In genomic region chr9:59278694-59279093, GRCm38 (mm10) we compare ENCODE assay signal across 33 mouse cellular contexts.
"Had no signal": no experiment of that assay in that cellular context is flagged by ENCODE, and none has a peak within 500 bp of the region (broad histone marks: within the 10 kb centered on the region; RNA-seq: fewer than 3 reads in every experiment).

No protein-coding gene starts in this region.

- H3K9me3 ChIP-seq: heart, embryonic 12.5 days; heart, embryonic 13.5 days; heart, embryonic 15.5 days; hindbrain, embryonic 10.5 days; hindbrain, embryonic 12.5 days; hindbrain, embryonic 13.5 days; hindbrain, embryonic 15.5 days; intestine, embryonic 15.5 days; kidney, embryonic 15.5 days had no signal

- H3K4me3 ChIP-seq: heart, embryonic 12.5 days; heart, embryonic 13.5 days; heart, embryonic 15.5 days; hindbrain, embryonic 10.5 days; hindbrain, embryonic 12.5 days; hindbrain, embryonic 13.5 days; hindbrain, embryonic 15.5 days; intestine, embryonic 15.5 days; kidney, embryonic 15.5 days; layer of hippocampus, adult 2 months; left cerebral cortex, adult 2 months had no signal

- H3K27me3 ChIP-seq: heart, embryonic 12.5 days; heart, embryonic 13.5 days; heart, embryonic 15.5 days; hindbrain, embryonic 12.5 days; hindbrain, embryonic 13.5 days; hindbrain, embryonic 15.5 days; intestine, embryonic 15.5 days; kidney, embryonic 15.5 days had no signal

- H3K9ac ChIP-seq: heart, embryonic 12.5 days; heart, embryonic 13.5 days; heart, embryonic 15.5 days; hindbrain, embryonic 12.5 days; hindbrain, embryonic 13.5 days; hindbrain, embryonic 14.5 days; hindbrain, embryonic 15.5 days; intestine, embryonic 15.5 days; kidney, embryonic 15.5 days had no signal

- H3K27ac ChIP-seq: heart, embryonic 13.5 days; heart, embryonic 15.5 days; hindbrain, embryonic 10.5 days; hindbrain, embryonic 12.5 days; hindbrain, embryonic 13.5 days; hindbrain, embryonic 14.5 days; hindbrain, embryonic 15.5 days; hindbrain, postnatal 0 days; intestine, embryonic 15.5 days; kidney, embryonic 15.5 days; kidney, postnatal 0 days; layer of hippocampus, adult 2 months; left cerebral cortex, adult 2 months had no signal

- H3K4me2 ChIP-seq: heart, embryonic 11.5 days; heart, embryonic 12.5 days; heart, embryonic 13.5 days; heart, embryonic 15.5 days; hindbrain, embryonic 12.5 days; hindbrain, embryonic 13.5 days; hindbrain, embryonic 14.5 days; hindbrain, embryonic 15.5 days; intestine, embryonic 15.5 days; kidney, embryonic 15.5 days had no signal

- H3K36me3 ChIP-seq: heart, embryonic 12.5 days; heart, embryonic 13.5 days; heart, embryonic 15.5 days; hindbrain, embryonic 10.5 days; hindbrain, embryonic 12.5 days; hindbrain, embryonic 13.5 days; hindbrain, embryonic 15.5 days; intestine, embryonic 15.5 days; kidney, embryonic 15.5 days had no signal

- ATAC-seq: hindbrain, embryonic 16.5 days; hindbrain, postnatal 0 days; inflammation-experienced regulatory T-cells, adult 6 months had no signal

- DNase-seq: heart, postnatal 10 days; heart, postnatal 14 days; heart, postnatal 36 days; heart, postnatal 4 days; kidney, adult 11 months; kidney, adult 18-20 months; kidney, adult 2 months; kidney, adult 8-10 months; kidney, adult 9 months; kidney, postnatal 10 days; kidney, postnatal 14 days; kidney, postnatal 25 days; kidney, postnatal 36 days; kidney, postnatal 4 days; layer of hippocampus, adult 9-11 months; layer of hippocampus, postnatal 36 days had no signal
